Mouse (Mus musculus) myocyte (in vitro differentiated cells): ENCODE results near the gene Kctd19.

ENCODE experiments used
- E2F4 ChIP-seq: IDR thresholded peaks from one replicate; pipeline ENCODE4 v1.6.1; 2011; ENCODE audit warnings: mild to moderate bottlenecking, control low read depth, moderate library complexity; ENCODE audit not compliant: insufficient read depth
- MAX ChIP-seq: IDR thresholded peaks from one replicate; pipeline ENCODE4 v1.6.1; 2011; ENCODE audit warnings: low read depth, mild to moderate bottlenecking, control low read depth
- POLR2A ChIP-seq: IDR thresholded peaks from one replicate; pipeline ENCODE4 v1.6.1; 2011; ENCODE audit warnings: low read depth, mild to moderate bottlenecking, control low read depth, moderate library complexity; ENCODE audit not compliant: insufficient read length
- POLR2AphosphoS2 ChIP-seq: IDR thresholded peaks from one replicate; pipeline ENCODE4 v1.6.1; 2011; ENCODE audit warnings: low read depth, control low read depth; ENCODE audit not compliant: insufficient read length
- SRF ChIP-seq: IDR thresholded peaks from one replicate; pipeline ENCODE4 v1.6.1; 2011; ENCODE audit warnings: low read depth; ENCODE audit not compliant: control insufficient read depth, insufficient read length
- USF1 ChIP-seq: IDR thresholded peaks from one replicate; pipeline ENCODE4 v1.6.1; 2011; ENCODE audit warnings: low read depth, mild to moderate bottlenecking, control low read depth, moderate library complexity

- no peak for TF ChIP-seq POLR2A
- no peak for TF ChIP-seq POLR2AphosphoS2
- no peak for TF ChIP-seq E2F4
- TF ChIP-seq USF1, result no peak
- no peak for TF ChIP-seq MAX
- TF ChIP-seq SRF, result no peak
Measured at GRCm38 (mm10) chr8:105384070-105384469, 29.2 kb downstream of the Kctd19 start.
